Mouse (Mus musculus): Measurements from ENCODE around the gene Sohlh1.

Sohlh1 gene

DNA sequence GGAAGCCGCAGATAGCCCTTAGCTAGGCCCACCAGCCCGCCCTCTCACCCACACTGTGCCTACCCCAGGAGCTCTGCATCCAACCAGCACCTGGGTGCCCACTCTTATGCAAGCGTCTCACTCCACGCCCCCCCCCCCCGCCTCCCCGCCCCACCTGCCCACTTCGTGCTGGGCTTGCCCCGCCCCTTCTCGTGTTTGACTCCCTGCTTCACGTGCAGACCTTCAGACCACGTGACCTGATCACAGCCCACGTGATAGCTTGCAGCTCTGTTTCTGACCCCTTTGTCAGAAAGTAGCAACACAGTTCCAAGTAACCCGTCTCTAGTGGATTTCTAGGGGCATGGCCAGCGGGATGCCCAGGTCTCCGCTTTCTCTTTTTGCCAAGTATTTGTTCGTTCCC lies at the start of gene Sohlh1:
TSS of gene Sohlh1 (minus strand) at position 23 of the 400 bp plus-strand sequence.
- DNase-seq (ENCODE audit: low spot score in 2 of 2): no peak

DNA sequence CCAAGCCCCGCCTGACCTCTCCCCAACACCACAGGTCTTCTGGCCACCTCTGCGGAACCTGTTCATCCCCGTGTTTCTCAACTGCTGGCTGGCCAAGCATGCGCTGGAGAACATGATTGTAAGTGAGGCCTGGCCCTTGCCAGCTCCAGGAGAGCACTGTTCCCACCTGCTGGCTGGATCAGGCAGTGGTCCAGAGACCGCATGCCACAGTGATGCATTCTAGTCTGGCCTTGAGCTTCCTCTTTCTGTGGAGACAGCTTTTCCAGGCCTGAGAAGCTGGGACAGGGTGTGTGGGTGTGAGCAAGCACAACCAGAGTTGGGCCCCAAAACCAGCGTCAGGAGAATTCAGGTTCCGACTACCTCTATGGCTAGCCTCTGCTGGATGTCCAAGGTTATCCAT lies 45.4 kb upstream of the Sohlh1 start:
- no peak for DNase-seq (ENCODE audit: low spot score in 2 of 2)

DNA sequence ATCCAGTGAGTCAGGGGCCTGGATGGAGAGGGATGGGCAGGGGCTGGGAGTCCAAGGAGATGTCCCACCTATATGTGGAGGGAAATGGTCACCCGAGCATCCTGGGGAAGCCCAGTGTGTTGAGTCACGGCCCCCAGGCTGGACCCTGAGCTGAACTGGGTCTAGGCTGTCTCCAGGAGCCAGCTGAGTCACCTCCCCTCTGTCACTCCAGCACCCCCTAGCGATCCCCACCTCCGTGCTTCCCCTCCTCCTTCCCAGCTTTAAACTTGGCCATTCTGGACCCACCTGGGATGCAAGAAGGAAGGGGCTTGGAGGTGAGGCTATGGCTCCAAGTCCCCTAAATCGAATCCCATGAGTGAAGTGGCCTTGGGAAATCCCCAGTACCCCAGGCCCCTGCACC lies 41.1 kb upstream of the Sohlh1 start:
- no peak for DNase-seq (ENCODE audit: low spot score in 2 of 2)

DNA sequence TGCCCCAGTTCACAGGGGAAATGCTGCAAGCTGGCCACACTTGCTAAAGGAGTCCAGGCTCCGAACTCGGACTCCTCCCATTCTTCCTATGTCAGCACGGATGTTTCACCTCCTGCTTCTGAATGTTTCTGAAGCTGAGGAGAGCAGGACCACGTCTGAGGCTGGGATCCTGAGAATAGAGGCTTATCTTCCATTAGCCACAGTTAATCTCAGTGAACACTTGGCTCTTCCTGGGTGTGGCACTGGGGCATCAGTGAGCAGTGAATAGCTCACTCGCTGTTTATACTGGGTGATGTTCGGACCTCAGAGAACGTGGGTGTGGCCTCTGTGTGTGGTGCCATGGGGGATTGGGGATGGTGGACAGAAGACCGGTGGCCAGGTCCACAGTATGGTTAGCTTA lies 40.2 kb upstream of the Sohlh1 start:
- no peak for DNase-seq (ENCODE audit: low spot score in 2 of 2)

DNA sequence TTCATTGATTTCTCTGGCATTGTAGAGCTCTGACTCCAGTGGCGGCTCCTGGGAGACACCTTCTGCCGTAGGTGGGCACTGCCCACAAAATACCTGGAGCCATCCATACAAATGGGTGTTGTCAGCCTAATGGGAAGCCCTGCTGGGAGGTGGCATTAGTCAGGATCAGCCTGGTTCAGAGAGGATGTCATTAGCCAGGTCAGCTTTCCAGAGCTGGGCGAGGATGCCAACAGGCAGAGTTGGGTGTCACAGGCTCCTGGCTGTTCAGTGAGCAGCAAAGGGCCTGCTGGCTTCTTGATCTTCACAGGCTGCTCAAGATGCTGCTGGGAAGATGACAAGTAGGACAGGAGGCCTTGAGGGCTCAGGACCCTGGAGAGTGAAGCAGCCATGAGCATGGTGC lies 37.7 kb upstream of the Sohlh1 start:
- no peak for DNase-seq (ENCODE audit: low spot score in 2 of 2)

DNA sequence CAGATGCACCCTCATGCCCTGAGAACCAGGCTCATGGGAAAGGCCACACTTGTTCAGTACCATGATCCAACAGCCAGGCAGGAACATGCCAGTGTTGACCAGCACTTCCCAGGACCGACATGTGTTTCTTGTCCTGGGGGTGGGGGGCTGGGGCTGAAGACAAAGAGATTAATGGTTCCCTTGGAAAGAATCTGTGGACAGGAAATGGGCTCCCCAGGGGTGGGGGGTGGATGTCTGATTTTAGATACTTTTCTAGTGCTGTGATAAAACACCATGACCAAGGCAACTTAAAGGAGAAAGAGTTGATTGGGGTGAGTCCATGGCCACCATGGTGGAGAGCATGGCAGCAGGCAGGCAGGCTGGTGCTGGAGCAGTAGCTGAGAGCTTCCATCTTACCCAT lies 35.2 kb upstream of the Sohlh1 start:
- DNase-seq (ENCODE audit: low spot score in 2 of 2): no peak

DNA sequence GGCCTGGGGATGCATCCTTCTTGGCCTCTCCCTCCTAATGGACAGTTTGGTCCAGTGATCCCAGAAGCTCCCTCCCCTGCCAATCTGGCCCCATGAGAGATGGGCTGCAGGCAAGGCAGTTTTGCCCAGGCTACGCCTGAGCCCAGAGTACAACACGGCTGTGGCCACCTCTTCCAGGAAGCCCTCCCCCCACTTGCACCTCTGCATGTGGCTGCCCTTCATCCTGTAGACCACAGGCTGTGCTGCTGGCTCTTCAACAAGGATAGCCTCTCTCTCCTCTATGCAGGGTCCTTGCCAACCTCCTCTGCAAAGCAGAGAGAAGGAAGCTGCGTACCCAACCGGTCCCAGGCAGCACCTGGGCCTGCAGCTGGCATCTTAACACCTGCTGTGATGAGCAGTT lies 32.0 kb upstream of the Sohlh1 start:
- DNase-seq (ENCODE audit: low spot score in 2 of 2): no peak

DNA sequence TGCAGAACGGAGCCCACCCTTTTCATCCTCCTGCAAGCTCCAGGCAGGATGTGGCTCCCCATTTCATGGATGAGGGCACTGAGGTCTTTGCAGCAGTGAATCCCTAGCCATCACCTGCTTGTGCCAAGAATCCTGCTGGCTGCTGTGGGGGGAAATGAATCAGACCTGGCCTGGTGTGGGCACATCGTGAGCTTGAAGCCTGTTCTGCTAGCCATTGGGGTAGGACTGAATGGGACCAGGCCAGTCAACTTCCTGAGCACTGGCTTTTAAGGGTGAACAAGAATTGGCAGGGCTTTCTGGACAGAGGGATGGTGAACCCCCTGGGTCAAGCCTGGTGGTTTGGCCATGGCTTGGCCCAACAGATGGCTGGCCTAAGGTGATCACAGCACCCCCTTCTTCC lies 31.5 kb upstream of the Sohlh1 start:
- no peak for DNase-seq (ENCODE audit: low spot score in 2 of 2)

DNA sequence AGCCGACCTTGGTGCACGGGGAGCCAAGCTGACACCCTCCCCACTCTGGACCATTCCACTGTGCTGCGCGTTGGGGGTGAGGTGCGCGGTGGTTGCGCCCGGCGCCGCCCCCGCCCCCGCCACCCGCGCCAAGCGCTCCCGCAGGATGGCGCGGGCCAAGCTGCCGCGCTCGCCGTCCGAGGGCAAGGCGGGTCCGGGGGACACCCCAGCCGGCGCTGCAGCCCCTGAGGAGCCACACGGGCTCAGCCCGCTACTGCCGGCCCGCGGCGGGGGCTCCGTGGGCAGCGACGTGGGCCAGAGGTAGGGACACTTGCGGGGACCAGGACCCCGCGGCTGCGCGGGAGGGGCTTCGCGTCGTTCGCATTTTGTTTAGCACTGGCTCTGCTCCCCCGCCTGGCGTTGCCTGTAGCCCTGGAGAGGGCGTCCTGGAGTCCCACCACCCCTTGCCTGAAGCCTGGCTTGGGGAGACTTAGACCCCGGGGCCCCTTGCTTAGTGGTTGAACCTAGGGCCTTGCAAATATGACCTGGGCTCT lies 30.8 kb upstream of the Sohlh1 start:
- DNase-seq (ENCODE audit: low spot score in 2 of 2): peak in 1 of 2 experiments; percentile 46

DNA sequence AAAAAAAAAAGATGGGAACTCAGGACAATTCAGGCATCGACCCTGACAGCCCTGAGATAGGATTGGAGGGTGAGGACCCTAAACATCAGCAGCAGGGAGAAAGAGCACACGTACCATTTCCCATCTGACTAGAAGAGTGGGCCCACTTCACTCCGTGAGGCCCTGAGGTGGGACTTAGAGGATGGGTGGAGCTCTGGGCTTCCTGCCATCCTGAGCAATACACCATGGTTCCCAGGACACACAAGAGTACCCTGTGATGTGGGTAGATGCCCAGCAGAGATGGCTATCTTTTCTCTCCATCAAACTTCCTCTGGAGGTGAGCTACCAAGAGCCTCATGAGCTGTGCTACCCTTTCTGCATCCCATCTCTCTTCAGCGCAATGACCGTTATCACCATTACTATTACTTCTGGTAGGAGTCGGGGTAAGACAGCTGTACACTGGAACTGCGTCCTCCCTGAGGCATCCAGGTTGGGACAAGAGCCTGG lies 30.2 kb upstream of the Sohlh1 start:
- peak in 1 of 2 experiments; percentile 48 for DNase-seq (ENCODE audit: low spot score in 2 of 2)

DNA sequence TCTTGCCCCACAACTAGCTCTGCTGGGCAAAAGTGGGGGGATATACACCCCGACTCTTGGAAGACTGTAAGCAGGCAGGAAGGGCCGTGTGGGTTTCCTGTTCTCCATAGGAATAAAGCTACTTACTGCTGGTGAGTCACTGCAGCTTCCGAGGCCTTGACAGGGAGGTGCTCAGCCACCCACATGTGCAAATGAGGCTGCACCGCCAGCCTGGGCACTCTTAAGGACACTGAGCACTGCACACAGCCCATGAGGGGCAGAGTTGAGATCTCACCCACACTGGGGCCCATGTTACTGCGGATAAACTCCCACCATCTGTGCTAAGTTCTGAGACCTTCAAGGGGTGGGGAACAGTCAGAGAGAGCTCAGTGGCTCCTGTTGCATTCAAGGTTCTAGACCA lies 19.6 kb upstream of the Sohlh1 start:
- peak in 1 of 2 experiments; percentile 55 for DNase-seq (ENCODE audit: low spot score in 2 of 2)

DNA sequence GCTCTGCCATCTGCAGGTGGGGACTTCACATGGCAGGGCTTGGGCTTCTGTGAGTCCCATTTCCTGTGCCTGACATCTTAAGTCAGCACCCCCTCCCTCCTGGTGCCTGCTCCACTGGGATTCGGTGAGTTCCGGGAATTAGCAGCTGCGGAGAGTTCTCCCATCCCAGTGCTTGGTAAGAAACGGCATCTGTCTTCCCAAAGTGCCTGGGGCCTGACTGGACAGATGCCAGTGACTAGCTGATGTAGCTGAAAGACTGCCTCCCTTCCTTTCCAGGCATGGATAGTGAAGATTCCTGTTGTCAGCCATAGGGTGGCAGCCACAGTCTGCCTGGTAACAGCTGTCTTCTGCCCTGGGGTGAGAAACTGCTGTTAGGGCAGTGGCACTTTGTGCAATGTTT lies 18.4 kb upstream of the Sohlh1 start:
- DNase-seq (ENCODE audit: low spot score in 2 of 2): peak; percentile 71 to 82

DNA sequence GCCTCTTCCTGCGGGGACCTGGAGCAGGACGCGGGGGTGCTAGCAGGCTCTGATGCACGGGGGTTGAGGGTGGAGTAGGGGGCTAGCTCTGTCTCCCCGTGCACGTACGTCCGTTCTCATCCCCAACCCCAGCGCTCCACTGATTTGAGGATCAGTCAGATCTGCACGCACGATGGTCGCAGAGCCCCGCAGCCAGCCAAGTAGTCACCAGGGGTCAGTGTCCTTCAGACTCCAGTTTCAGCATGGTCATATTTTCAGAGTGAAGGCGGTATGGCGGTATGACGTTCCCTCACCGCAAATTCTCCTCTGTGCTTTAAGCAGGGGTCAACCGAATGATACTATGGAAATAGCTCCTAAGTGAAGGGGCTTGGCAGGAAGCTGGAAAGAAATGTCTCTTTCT lies 17.2 kb upstream of the Sohlh1 start:
- no peak for DNase-seq (ENCODE audit: low spot score in 2 of 2)

DNA sequence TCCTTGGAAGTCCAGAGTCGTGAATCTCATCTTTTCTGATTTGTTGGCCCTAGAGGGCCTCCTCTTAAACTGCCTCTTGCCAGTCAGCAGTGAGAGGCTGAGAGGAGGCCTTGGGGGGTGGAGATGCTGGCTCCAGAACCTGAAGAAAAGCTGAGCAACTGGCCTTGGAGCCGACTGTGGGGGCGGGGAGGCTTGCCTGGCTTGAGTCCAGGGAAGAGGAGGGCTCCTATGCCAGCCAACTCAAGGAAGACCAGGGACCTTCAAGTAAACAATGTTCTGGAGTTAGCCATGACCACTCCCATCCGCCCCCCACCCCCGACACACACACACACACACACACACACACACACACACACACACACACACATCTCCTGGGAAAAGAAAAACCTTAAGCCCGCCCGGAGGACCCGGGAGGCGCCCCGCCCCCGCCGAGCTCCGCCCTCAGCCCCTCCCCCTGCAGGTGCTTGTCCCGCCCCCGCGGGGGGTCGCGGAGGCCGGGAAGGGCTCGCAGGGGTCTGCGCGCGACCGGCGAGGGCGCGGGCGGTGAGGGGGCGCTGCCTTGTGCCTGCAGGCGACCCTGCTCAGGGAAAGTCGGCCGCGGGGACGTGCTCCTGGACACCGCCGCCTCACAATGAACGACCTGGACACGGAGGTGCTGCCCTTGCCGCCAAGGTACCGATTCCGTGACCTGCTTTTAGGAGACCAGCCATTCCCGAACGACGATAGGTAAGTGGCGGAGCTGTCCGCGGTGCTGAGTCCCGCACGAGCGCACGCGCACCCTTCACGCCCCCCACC lies 16.5 kb upstream of the Sohlh1 start, which contains the start of gene Kcnt1:
TSS of gene Kcnt1 (plus strand) at position 398 of the 795 bp plus-strand sequence.
- peak in 1 of 2 experiments; percentile 63 for DNase-seq (ENCODE audit: low spot score in 2 of 2)

DNA sequence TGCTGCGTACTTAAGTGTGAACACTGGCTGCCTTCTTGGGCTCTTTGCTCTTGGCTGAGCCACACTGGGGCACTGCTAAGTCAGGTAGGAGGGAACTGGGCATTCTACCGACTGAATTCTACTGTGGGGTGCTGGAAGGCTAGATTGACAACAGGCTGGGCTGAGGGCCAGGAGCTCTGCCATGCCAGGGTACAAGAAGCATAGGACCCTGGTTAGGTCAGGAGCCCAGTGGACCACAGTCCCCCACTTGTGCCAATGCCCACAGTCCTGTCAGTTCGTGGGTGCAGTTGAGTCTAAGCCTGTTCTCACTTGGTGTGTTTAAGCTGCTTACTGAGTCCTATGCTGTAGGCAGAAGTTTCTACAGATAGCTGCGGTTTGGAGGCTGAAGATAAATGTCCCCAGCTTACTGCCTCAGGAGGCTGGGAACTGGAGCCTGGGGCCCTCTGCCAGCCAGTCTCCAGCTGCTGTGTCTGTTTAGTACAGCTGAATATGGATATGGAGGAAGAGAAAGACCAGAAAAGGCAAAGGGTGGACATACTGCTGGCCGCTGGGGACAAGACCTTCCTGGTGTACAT lies 15.7 kb upstream of the Sohlh1 start:
- DNase-seq (ENCODE audit: low spot score in 2 of 2): peak in 1 of 2 experiments; percentile 43

DNA sequence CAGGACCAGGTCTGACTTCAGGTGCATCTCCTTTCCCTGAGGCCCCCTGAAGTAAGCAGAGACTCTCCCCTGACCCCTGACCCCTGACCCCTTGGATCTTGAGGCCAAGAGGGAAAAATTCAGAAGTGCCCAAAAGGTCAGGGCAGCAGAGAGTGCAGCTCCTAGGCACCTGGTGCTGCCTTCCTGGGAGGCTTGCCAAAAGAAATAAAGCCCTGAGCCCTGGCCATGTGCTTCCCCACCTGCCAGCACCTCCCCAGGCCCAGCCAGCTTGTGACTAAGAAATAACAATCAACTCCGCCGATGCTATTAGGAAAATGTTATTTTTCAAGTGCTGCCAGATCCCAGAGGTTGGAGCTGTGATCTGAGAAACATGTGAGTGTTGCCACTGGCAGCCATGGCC lies 15.0 kb upstream of the Sohlh1 start:
- DNase-seq (ENCODE audit: low spot score in 2 of 2): no peak

DNA sequence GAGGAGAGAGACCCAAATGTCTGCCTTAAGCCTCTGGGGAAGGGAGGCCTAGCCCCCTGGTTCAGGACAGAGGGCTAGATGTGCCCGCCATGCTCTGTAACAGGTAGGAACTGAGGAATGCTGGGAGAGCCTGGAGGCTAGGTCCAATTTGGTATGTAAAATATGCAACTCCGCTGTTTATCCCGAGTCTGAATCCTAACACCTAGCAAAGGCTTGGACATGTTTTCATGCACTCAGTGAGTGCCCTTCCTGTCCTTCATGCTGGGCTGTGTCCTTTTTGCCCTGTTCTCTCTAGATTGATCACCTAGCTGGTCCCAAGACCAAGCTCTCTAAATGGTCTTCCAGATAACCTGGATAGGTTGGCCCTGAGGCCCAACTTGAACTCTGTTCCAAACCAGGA lies 12.8 kb upstream of the Sohlh1 start:
- no peak for DNase-seq (ENCODE audit: low spot score in 2 of 2)

DNA sequence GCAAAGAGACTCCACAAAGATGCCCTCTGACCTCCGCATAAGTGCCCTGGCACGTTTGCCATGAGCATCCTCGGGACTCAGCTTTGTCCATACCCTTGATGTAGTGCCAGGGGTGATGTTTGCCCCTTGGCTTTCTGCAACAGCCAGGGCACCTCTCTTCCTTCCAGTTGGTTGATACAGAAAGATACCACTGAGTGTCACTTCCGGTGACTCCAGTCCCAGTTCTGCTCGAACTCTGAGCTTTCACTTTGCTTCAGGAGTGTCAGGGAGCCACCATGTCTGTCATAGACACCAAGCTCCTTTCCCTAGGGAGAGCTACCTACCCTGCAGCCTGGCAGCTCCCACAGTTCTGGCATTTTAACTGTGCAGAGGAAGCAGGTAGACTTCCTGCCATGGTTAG lies 7.0 kb upstream of the Sohlh1 start:
- DNase-seq (ENCODE audit: low spot score in 2 of 2): no peak

DNA sequence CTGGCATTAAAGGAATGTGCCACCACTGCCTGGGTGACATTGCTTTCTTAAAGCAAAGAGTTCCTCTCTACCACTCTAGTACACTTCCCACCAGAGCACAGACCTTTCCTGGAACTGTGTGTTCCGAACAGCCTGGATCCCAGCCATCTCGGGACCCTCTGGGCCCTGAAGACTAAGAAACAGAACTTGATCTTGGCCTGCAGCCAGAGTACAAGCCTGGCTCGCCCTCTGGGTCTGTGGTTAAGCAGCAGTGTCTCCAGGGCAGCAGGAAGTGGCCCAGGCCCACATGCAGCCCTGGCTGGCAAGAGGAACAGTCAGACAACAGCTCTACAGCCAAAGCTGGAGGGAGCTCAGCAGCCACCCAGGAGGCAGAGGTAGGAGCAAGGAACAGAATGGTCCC lies 5.6 kb upstream of the Sohlh1 start:
- DNase-seq (ENCODE audit: low spot score in 2 of 2): peak; percentile 28 to 67

DNA sequence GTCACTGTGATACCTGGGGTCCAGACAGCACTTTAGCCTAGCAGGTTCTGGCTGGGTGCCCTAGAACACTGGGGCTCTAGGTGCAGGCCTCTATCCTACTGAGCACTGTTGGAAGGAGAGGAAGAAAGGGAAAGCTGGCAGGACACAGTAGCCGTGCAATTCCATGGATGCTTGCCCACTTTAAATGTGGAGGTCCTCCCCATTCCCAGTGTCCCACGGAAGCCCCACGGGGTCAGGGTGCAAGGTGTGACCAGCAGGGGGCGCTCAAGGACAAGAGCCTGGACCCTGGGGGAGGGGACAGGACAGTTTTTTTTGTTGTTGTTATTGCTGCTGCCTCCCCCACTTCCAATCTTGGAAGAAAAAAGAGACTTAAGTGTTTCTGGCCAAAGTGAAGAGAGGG lies 3.3 kb upstream of the Sohlh1 start:
- no peak for DNase-seq (ENCODE audit: low spot score in 2 of 2)

DNA sequence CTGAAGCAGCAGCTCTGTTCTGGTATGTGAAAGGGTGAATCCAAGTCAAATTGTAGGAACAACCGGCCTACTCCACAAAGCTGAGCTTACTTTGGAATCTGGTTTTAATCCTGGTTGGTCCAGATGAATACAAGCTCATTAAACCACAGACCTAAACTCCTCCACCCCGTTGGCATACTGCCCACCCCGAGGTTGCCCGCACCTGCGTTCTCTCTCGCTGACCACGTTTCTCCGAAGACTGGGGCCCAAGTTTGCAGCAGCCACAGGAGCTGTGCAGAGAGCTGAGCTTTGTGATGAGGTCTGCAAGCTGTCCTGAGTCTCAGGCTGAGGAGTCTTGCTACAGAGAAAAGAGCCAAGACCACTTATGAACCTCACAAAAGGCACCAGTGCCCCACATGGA lies 532 bp downstream of the Sohlh1 start:
- no peak for DNase-seq (ENCODE audit: low spot score in 2 of 2)

DNA sequence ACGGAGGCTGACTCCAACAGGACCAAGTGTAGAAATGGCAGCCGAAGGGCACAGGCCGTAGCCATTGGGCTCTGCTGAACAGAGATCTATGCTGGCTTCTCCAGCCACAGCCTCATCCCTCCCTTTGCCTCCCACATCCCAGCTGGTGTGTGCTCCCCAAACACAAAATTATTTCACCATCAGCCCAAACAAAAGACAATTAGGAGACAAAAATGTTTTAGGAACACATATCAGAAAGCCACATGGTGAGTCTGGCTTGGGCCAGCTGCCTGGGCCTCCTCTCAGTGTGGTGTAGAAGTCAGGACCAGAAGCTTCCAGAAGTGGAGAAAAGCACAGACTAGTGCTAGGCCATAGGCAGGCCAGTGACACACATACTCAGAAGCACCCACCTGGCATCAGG lies 3.0 kb downstream of the Sohlh1 start:
- DNase-seq (ENCODE audit: low spot score in 2 of 2): no peak

DNA sequence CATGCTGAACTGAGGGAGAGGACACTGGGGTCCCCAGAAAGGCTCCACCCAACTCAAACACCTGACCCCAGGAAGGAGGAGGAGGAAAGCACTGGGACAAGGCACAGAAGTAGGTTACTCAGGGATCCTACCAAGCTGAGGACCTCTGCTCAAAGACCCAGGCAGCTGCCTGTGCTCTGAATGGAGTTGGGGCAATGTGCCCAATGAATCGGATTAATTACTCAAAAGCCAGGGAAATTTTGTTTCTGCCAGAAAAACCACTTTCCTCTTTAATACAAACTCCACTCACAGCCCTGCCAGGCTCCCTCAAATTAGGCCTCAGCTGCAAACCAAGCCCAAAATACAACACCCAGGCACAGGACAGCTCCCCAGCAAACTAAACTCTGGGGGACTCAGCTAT lies 4.3 kb downstream of the Sohlh1 start:
- peak in 1 of 2 experiments; percentile 52 for DNase-seq (ENCODE audit: low spot score in 2 of 2)

All from frontal cortex, postnatal 36 days (tissue).